Mouse (Mus musculus): ENCODE measurements at regions not wholly inside any gene's neighbourhood (a gene's known extent, or its start where the extent isn't known, plus 50 kb on each side); places are given as distances from the start of the nearest gene placed in this dataset.

- H3K4me3 ChIP-seq (ENCODE audit: low read depth, low read length), result no peak overlapping the region
- ATAC-seq, result no peak
- H3K9ac ChIP-seq (ENCODE audit: low read depth, low read length), result no peak overlapping the region
- H3K4me2 ChIP-seq (ENCODE audit: low read length), result no peak overlapping the region
- 72% methylated on average over 6 of the region's 6 CpGs for WGBS
- H3K27ac ChIP-seq (ENCODE audit: low read length), result no peak overlapping the region
- H3K9me3 ChIP-seq (replicated peaks; ENCODE audit: control insufficient read depth, low read length, poor library complexity, severe bottlenecking), result 0 out of 2 replicates have a peak, but pooled peaks cover 2% of the 10 kb centered on the region
- H3K4me1 ChIP-seq (ENCODE audit: control insufficient read depth, insufficient read depth, low read length), result peaks cover 9% of the 10 kb centered on the region
- H3K36me3 ChIP-seq (ENCODE audit: control insufficient read depth, insufficient read depth, low read length), result no peaks in the 10 kb centered on the region
- no peaks in the 10 kb centered on the region for H3K27me3 ChIP-seq (ENCODE audit: control insufficient read depth, insufficient read depth, low read depth, low read length)
Measured at GRCm38 (mm10) chr14:67133221-67133620, 1124.2 kb upstream of the Gulo start.

GRCm38 (mm10) chr14:67127118-67127517 lies 1118.1 kb upstream of the Gulo start:
- Histone ChIP-seq H3K4me2 (ENCODE audit: low read length) (no peak overlapping the region), H3K4me3 (ENCODE audit: low read depth, low read length) (no peak overlapping the region), H3K36me3 (ENCODE audit: control insufficient read depth, insufficient read depth, low read length) (no peaks in the 10 kb centered on the region), H3K9me3 (replicated peaks; ENCODE audit: control insufficient read depth, low read length, poor library complexity, severe bottlenecking) (0 out of 2 replicates have a peak, but pooled peaks cover 2% of the 10 kb centered on the region), H3K27ac (ENCODE audit: low read length) (no peak overlapping the region), H3K9ac (ENCODE audit: low read depth, low read length) (no peak overlapping the region), H3K27me3 (ENCODE audit: control insufficient read depth, insufficient read depth, low read depth, low read length) (no peaks in the 10 kb centered on the region), H3K4me1 (ENCODE audit: control insufficient read depth, insufficient read depth, low read length) (no peaks in the 10 kb centered on the region)
- WGBS, result 58% methylated on average over 7 of the region's 7 CpGs
- no peak for ATAC-seq

GRCm38 (mm10) chr14:67126254-67126653 lies 1117.2 kb upstream of the Gulo start:
- no peak overlapping the region for H3K4me2 ChIP-seq (ENCODE audit: low read length)
- ATAC-seq, result no peak
- WGBS, result 30% methylated on average over 6 of the region's 6 CpGs
- H3K4me1 ChIP-seq (ENCODE audit: control insufficient read depth, insufficient read depth, low read length), result no peaks in the 10 kb centered on the region
- no peak overlapping the region for H3K27ac ChIP-seq (ENCODE audit: low read length)
- H3K36me3 ChIP-seq (ENCODE audit: control insufficient read depth, insufficient read depth, low read length), result no peaks in the 10 kb centered on the region
- H3K9ac ChIP-seq (ENCODE audit: low read depth, low read length), result no peak overlapping the region
- no peaks in the 10 kb centered on the region for H3K27me3 ChIP-seq (ENCODE audit: control insufficient read depth, insufficient read depth, low read depth, low read length)
- H3K9me3 ChIP-seq (replicated peaks; ENCODE audit: control insufficient read depth, low read length, poor library complexity, severe bottlenecking), result 0 out of 2 replicates have a peak, but pooled peaks cover 2% of the 10 kb centered on the region
- no peak overlapping the region for H3K4me3 ChIP-seq (ENCODE audit: low read depth, low read length)

DNA sequence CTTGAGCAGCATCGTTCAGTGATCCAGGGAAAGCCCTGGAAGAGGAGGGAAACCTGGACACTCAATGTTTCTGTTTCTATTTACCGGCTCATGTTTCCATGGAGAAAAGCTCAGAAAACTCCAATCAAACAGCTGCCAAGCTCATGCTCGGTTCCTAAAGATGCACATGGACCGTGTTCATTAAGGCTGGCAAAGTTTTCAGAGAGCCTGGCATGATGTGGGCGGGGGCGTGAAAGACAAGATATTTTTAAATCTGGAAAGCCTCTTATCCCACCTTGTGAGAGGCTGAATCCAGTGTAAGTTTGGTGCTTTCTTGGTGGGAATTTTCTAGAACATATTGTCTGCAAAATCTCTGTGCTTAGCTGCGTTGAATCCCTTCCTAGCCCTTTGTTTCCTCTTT lies 1114.3 kb upstream of the Gulo start:
- no peak overlapping the region for H3K9ac ChIP-seq (ENCODE audit: low read depth, low read length)
- no peaks in the 10 kb centered on the region for H3K36me3 ChIP-seq (ENCODE audit: control insufficient read depth, insufficient read depth, low read length)
- no peak for ATAC-seq
- H3K4me2 ChIP-seq (ENCODE audit: low read length), result no peak overlapping the region
- H3K9me3 ChIP-seq (replicated peaks; ENCODE audit: control insufficient read depth, low read length, poor library complexity, severe bottlenecking), result no peaks in the 10 kb centered on the region
- no peaks in the 10 kb centered on the region for H3K4me1 ChIP-seq (ENCODE audit: control insufficient read depth, insufficient read depth, low read length)
- no peak overlapping the region for H3K4me3 ChIP-seq (ENCODE audit: low read depth, low read length)
- H3K27me3 ChIP-seq (ENCODE audit: control insufficient read depth, insufficient read depth, low read depth, low read length), result no peaks in the 10 kb centered on the region
- H3K27ac ChIP-seq (ENCODE audit: low read length), result no peak overlapping the region
- 77% methylated on average over 7 of the region's 7 CpGs for WGBS

Data from midbrain, embryonic 16.5 days (tissue).